Mouse (Mus musculus): ENCODE measurements at regions not wholly inside any gene's neighbourhood (a gene's known extent, or its start where the extent isn't known, plus 50 kb on each side); places are given as distances from the start of the nearest gene placed in this dataset.

- TF ChIP-seq GATA1 (IDR thresholded peaks at IDR 0.05; ENCODE audit: low read length) (no peak), TAL1 (IDR thresholded peaks at IDR 0.05; ENCODE audit: low read length) (no peak)
Measured at GRCm38 (mm10) chr9:72218736-72219135, 55.9 kb upstream of the Zfp280d start.

Measured in erythroblast, embryonic 14.5 days (primary cell).